Mouse (Mus musculus) embryonic facial prominence, embryonic 11.5 days (tissue): ENCODE data around the gene Maml3. TPM values are rescaled to one million over a fixed set of nuclear protein-coding genes. Genes with fewer than 3 reads are reported as not detected.

ENCODE experiments used
- ATAC-seq: fragments of 200-750 bp; cut with Nextera tagmentation; replicated peaks from 2 replicates; pipeline ENCODE4 v1.8.0; 2017; ENCODE audit warnings: low read depth; ENCODE audit not compliant: insufficient number of reproducible peaks, low FRiP score, low TSS enrichment
- DNase-seq: peaks from one replicate; pipeline ENCODE4 v3.0.0-alpha.2; 2015; ENCODE audit warnings: low spot score
- H3K27ac ChIP-seq: fragments of 300-500 bp; sonication (generic); replicated peaks from 2 replicates; pipeline ENCODE4 v1.5.1; 2014; ENCODE audit warnings: mild to moderate bottlenecking, low read depth, low read length, control low read depth
- H3K27me3 ChIP-seq: fragments of 300-500 bp; sonication (generic); 2 replicates; pipeline ENCODE4 v1.6.1; 2014; ENCODE audit warnings: mild to moderate bottlenecking, low read length, moderate library complexity, mixed read lengths; ENCODE audit not compliant: control insufficient read depth, insufficient read depth
- H3K36me3 ChIP-seq: fragments of 300-500 bp; sonication (generic); replicated peaks from 2 replicates; pipeline ENCODE4 v1.6.1; 2014; ENCODE audit warnings: low read depth, mild to moderate bottlenecking, low read length, moderate library complexity, mixed read lengths; ENCODE audit not compliant: control insufficient read depth, insufficient read depth
- H3K4me1 ChIP-seq: fragments of 300-500 bp; sonication (generic); 2 replicates; pipeline ENCODE4 v1.6.1; 2014; ENCODE audit warnings: low read length, mixed read lengths; ENCODE audit not compliant: control insufficient read depth, insufficient read depth
- H3K4me2 ChIP-seq: fragments of 300-500 bp; sonication (generic); 2 replicates; pipeline ENCODE4 v1.6.1; 2014; ENCODE audit warnings: low read depth, mild to moderate bottlenecking, control low read depth, low read length, moderate library complexity
- H3K4me3 ChIP-seq: fragments of 300-500 bp; sonication (generic); 2 replicates; pipeline ENCODE4 v1.5.1; 2014; ENCODE audit warnings: low read depth, low read length, control low read depth
- H3K9ac ChIP-seq: fragments of 300-500 bp; sonication (generic); replicated peaks from 2 replicates; pipeline ENCODE4 v1.6.1; 2014; ENCODE audit warnings: mild to moderate bottlenecking, control low read depth, low read length
- H3K9me3 ChIP-seq: fragments of 300-500 bp; sonication (generic); replicated peaks from 2 replicates; pipeline ENCODE4 v1.6.1; 2016; ENCODE audit warnings: mild to moderate bottlenecking, low read length, inconsistent platforms, mixed read lengths; ENCODE audit not compliant: control insufficient read depth
- WGBS: fragments of 180-500 bp; shearing (Covaris S2); extraction: QIAGEN DNeasy Blood & Tissue Kit; methylation state at CpG from one replicate; pipeline ENCODE4 v1.1.7; 2014; 5-methylcytosine and 5-hydroxymethylcytosine counted together
- polyA plus RNA-seq: library from polyadenylated mRNA; unstranded; fragments of >200 nt; fragmentation: Nextera tagmentation; extraction: Ambion mirVana; gene quantifications from 2 replicates; pipeline ENCODE4 v1.2.1, GENCODE M21; 2014

Maml3 gene
- polyA plus RNA-seq, 1 experiment from 2014 or later, result 4.4 TPM

- Histone ChIP-seq H3K36me3 (no peaks in the 10 kb centered on the region), H3K9me3 (no peaks in the 10 kb centered on the region), H3K4me1 (no peaks in the 10 kb centered on the region), H3K4me2 (no peak overlapping the region), H3K27me3 (no peaks in the 10 kb centered on the region), H3K27ac (no peak overlapping the region), H3K9ac (no peak overlapping the region), H3K4me3 (no peak overlapping the region)
- WGBS, result 62% methylated on average over 5 of the region's 5 CpGs
- no peak for DNase-seq
- no peak for ATAC-seq
These were observed 266.1 kb downstream of the Maml3 start for GRCm38 (mm10) chr3:51838696-51839352.

DNA sequence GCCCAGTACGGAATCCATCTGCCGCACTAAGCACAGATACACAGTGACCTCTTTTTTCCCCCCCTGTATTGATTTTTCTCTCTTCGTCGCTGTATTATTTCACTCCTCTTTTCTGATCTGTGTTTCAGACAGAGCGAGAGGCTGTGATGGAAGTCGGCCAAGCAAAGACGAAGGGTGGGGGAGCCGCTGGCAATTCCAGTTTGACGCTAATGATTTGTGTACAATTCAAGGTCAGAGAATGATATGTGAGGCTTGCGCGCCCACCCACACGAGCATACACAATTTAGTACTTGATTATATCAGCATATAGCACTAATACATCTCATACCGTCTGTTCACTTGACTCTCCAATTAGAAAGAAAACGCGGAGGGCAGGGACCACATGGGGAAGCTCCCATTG lies 271.9 kb downstream of the Maml3 start:
- no peaks in the 10 kb centered on the region for H3K9me3 ChIP-seq
- H3K4me1 ChIP-seq, result no peaks in the 10 kb centered on the region
- no peaks in the 10 kb centered on the region for H3K27me3 ChIP-seq
- 81% methylated on average over 15 of the region's 15 CpGs for WGBS
- H3K4me3 ChIP-seq, result no peak overlapping the region
- no peaks in the 10 kb centered on the region for H3K36me3 ChIP-seq
- no peak overlapping the region for H3K9ac ChIP-seq
- DNase-seq (no peak), ATAC-seq (no peak)
- no peak overlapping the region for H3K27ac ChIP-seq
- H3K4me2 ChIP-seq, result no peak overlapping the region

DNA sequence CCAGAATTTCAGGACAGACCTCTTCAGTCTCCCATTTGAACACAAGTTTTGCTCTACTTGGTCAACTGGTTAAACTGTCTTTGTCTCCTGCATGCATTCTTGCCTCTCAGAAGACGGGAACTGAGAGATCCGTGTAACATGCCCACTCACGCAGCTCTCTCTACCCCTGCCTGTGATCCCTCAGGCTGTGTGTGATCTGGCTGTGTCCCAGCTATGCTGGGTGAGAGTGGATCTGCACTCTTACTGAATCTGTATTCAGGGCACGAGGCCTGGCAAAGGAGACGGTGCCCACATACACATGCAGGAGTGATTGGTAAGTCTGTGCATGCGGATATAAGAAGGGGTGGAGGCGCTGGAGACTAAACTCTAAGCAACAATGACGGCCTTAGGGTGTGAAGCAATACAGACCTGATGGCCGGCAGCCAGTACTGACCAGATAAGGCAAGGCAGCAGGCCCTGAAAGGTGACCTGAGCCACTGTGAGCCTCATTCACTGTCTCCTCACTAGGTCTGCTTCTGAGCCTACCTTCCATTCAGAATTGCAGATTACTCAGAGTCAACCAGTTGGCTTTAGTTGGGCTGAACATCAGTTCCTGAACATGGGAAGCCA lies 274.0 kb downstream of the Maml3 start:
- Histone ChIP-seq H3K9ac (no peak overlapping the region), H3K4me2 (no peak overlapping the region), H3K27me3 (no peaks in the 10 kb centered on the region), H3K9me3 (no peaks in the 10 kb centered on the region), H3K4me1 (no peaks in the 10 kb centered on the region), H3K4me3 (no peak overlapping the region), H3K36me3 (no peaks in the 10 kb centered on the region), H3K27ac (no peak overlapping the region)
- DNase-seq (no peak), ATAC-seq (no peak)
- 90% methylated on average over 9 of the region's 9 CpGs for WGBS

GRCm38 (mm10) chr3:51825530-51825929 lies 279.3 kb downstream of the Maml3 start:
- Histone ChIP-seq H3K9me3 (no peaks in the 10 kb centered on the region), H3K4me1 (no peaks in the 10 kb centered on the region), H3K27me3 (no peaks in the 10 kb centered on the region), H3K9ac (no peak overlapping the region), H3K4me2 (no peak overlapping the region), H3K4me3 (no peak overlapping the region), H3K27ac (no peak overlapping the region), H3K36me3 (no peaks in the 10 kb centered on the region)
- ATAC-seq (no peak), DNase-seq (no peak)
- WGBS, result 70% methylated on average over 10 of the region's 10 CpGs

DNA sequence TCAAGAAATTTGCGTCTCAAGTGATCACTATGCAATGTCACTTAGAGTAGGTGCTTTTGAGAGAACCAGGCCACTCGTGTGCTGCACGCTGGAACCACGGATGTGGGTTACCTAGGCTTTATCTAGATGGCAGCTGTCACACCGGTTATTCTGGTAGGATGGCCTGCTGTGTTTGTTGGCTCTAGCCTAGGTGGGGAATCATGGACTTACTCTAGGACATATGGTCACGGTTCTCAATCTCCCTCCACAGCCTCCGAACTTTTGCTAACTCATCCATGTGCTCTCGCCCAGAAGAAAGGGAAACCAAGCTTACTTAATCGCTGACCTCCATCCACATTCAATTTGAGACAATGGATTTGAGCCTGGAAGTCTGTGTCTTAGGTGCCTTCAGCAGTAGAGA lies 280.4 kb downstream of the Maml3 start:
- DNase-seq, result no peak
- no peaks in the 10 kb centered on the region for H3K4me1 ChIP-seq
- H3K27me3 ChIP-seq, result no peaks in the 10 kb centered on the region
- H3K36me3 ChIP-seq, result no peaks in the 10 kb centered on the region
- H3K4me2 ChIP-seq, result no peak overlapping the region
- H3K9ac ChIP-seq, result no peak overlapping the region
- no peaks in the 10 kb centered on the region for H3K9me3 ChIP-seq
- H3K4me3 ChIP-seq, result no peak overlapping the region
- 94% methylated on average over 9 of the region's 9 CpGs for WGBS
- ATAC-seq, result no peak
- no peak overlapping the region for H3K27ac ChIP-seq

GRCm38 (mm10) chr3:51821551-51821950 lies 283.3 kb downstream of the Maml3 start:
- Histone ChIP-seq H3K27ac (no peak overlapping the region), H3K9ac (no peak overlapping the region), H3K4me2 (no peak overlapping the region), H3K4me3 (no peak overlapping the region), H3K9me3 (no peaks in the 10 kb centered on the region), H3K4me1 (no peaks in the 10 kb centered on the region), H3K27me3 (no peaks in the 10 kb centered on the region), H3K36me3 (no peaks in the 10 kb centered on the region)
- ATAC-seq (no peak), DNase-seq (no peak)
- WGBS, result 83% methylated on average over 10 of the region's 10 CpGs

DNA sequence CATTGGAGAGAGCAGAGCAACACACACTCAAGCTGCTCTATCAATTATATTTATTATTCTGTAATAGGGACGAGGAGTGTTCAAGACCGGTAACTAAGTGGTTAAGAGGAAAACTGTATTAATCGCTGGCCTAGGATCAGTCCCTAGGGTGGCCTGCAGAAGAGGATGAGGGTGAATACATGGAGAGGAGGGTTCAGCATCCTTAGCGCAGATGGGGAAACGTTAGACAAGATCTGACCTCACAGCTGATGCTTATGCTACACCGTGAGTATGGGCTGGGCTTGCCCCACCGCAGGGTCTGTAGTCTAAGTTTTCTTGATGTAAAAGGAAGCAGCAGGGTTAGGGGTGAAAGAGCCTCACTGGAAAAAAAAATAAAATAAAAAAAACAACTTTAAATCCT lies 285.8 kb downstream of the Maml3 start:
- Histone ChIP-seq H3K4me2 (no peak overlapping the region), H3K9me3 (no peaks in the 10 kb centered on the region), H3K27ac (no peak overlapping the region), H3K4me3 (no peak overlapping the region), H3K4me1 (no peaks in the 10 kb centered on the region), H3K9ac (no peak overlapping the region), H3K27me3 (no peaks in the 10 kb centered on the region), H3K36me3 (no peaks in the 10 kb centered on the region)
- DNase-seq (no peak), ATAC-seq (no peak)
- 77% methylated on average over 7 of the region's 7 CpGs for WGBS

- Histone ChIP-seq H3K4me1 (no peaks in the 10 kb centered on the region), H3K27me3 (no peaks in the 10 kb centered on the region), H3K9ac (no peak overlapping the region), H3K36me3 (no peaks in the 10 kb centered on the region), H3K9me3 (no peaks in the 10 kb centered on the region), H3K27ac (no peak overlapping the region), H3K4me2 (no peak overlapping the region), H3K4me3 (no peak overlapping the region)
- DNase-seq, result no peak
- no peak for ATAC-seq
- WGBS, result 83% methylated on average over 15 of the region's 15 CpGs
These were observed 287.0 kb downstream of the Maml3 start for GRCm38 (mm10) chr3:51817919-51818318.
